Mouse (Mus musculus) erythroblast, adult 5-6 weeks (primary cell): ENCODE results near the gene Cnnm2. TPM values are rescaled to one million over a fixed set of nuclear protein-coding genes. Genes with fewer than 3 reads are reported as not detected.
"Not testable (repeated sequence)": the region's sequence is repeated elsewhere in the genome, so short reads cannot be mapped to it uniquely, and the experiment has no call there.

Source experiments
- ATAC-seq: replicated peaks from 2 replicates; pipeline ENCODE4 v1.8.0; 2016; ENCODE audit warnings: moderate number of reproducible peaks, mild to moderate bottlenecking, moderate TSS enrichment, inconsistent platforms; ENCODE audit not compliant: poor library complexity, low FRiP score, severe bottlenecking
- total RNA-seq, 2 experiments: library from RNA; stranded (forward) in 1 of 2; stranded (reverse) in 1 of 2; fragments of 150-400 nt in 1 of 2; fragments of 200-764, 138-1000 nt in 1 of 2; gene quantifications; 2 replicates each; pipeline versions ENCODE4 v1.2.3 to v1.2.4; 2015 to 2017; ENCODE audit warnings: low replicate concordance in 2 of 2

Cnnm2 gene
- total RNA-seq, 2 experiments from 2014 or later, result 34.0 to 51.7 TPM

DNA sequence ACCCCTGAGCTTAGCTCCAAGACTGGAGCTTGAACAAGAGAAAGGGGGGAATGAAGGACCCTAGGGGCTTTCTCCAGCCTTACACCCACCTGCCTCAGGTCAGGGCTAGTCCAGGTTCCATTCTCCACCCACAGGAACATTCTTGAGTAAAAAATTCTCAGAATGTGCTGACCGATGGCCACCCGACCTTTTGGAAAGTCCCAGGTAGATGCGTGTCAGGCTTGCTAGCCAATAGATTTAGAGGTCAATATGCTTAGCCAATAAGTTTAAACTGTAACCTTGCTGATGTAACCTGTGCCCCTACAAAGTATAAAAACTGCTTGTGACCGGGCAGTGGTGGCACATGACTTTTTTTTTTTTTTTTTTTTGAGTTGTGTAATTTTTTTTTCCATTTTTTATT, 5.2 kb upstream of the Cnnm2 start:
- no peak for ATAC-seq

DNA sequence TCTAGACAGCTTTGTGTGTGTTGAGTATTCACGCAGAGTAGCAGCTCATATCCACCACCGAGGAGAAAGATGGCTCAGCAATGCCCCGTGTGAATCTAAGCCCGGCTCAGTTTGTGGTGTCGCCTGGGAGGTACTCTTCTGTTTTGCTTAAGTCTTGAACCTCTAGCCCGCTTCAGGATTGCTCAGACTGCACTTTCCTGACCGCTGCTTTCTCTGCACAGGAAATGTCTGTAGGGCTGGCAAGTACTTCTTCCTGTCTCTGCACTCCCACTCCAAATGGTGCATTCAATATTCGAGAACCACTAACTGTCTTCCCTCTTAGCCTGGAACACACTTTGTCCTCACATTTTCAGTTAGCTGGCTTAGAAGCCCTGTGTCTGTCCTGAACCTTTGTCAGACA, 2.3 kb upstream of the Cnnm2 start:
- ATAC-seq, result no peak

DNA sequence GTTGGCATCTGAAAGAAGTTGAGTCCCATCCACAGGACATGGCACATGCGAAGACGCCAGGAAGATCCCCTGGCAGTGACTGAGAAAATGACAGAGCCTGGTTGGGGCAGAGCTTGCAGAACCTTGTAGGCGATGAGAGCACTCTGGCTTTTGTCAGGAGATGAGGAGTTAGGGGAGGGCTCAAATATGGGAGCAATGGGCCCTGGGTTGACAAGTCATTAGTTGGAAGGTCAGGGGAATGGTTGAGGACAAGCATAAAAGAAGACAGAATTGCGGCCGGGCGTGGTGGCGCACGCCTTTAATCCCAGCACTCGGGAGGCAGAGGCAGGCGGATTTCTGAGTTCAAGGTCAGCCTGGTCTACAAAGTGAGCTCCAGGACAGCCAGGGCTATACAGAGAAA, 1.5 kb upstream of the Cnnm2 start:
- ATAC-seq, result not testable (repeated sequence)

DNA sequence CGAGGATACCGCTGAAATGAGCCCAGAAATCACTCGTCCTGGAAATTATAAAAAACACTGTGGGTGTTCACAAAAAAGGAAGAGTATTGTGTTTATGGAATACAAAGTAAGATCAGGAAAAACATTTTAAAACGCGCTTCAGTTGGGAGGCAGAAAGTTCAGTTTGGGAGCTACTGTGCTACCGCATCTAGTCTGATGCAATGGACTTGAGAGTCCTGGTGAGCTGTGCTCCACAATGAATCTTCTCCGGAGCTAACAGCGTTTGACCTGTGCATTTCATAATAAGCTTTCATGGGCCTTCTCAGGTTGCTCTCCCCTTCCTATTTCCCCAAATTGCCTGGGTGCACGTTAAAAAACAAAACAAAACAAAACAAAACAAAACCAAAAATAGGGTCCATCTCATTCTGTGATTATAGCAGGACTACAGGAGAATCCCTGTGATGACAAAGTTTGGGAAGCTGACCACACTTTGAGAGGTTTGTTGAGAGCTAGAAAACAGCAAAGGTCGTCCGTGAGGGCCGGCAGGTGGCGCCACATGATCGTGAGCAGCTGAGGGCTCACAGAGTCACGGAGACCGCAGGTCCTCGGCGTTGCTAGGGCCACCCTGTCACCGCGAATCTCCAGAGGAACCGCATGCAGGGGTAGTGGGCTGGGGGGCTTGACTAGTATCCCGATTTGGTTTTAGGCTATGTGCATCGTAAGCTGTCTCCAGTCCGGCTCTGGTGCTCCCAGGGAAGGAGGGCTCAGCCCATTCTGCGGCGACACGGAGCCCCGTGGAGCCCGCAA, 828 bp upstream of the Cnnm2 start:
- ATAC-seq, result peak; percentile 50

DNA sequence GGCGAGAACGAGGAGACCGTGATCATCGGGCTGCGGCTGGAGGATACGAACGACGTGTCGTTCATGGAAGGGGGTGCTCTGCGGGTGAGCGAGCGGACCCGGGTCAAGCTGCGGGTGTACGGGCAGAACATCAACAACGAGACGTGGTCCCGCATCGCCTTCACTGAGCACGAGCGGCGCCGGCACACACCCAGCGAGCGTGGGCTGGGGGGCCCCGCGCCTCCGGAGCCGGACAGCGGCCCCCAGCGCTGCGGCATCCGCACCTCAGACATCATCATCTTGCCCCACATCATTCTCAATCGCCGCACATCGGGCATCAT, 535 bp downstream of the Cnnm2 start:
- ATAC-seq, result no peak

DNA sequence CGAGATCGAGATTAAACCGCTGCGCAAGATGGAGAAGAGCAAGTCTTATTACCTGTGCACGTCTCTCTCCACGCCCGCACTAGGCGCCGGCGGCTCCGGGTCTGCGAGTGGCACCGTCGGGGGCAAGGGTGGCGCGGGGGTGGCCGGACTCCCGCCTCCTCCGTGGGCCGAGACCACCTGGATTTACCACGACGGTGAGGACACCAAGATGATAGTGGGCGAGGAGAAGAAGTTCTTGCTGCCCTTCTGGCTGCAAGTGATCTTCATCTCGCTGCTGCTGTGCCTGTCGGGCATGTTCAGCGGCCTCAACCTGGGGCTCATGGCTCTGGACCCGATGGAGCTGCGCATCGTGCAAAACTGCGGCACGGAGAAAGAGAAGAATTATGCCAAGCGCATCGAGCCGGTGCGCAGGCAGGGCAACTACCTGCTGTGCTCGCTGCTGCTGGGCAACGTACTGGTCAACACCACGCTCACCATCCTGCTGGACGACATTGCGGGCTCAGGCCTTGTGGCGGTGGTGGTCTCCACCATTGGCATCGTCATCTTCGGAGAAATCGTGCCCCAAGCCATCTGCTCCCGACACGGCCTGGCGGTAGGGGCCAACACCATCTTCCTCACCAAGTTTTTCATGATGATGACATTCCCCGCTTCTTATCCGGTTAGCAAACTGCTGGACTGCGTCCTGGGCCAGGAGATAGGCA, 1.0 kb downstream of the Cnnm2 start:
- ATAC-seq, result peak; percentile 2

DNA sequence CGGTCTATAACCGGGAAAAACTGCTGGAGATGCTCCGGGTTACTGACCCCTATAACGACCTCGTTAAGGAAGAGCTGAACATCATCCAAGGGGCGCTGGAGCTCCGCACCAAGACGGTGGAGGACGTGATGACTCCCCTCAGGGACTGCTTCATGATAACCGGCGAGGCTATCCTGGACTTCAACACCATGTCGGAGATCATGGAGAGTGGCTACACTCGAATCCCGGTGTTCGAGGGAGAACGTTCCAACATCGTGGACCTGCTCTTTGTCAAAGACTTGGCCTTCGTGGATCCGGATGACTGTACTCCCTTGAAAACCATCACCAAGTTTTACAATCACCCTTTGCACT, 1.6 kb downstream of the Cnnm2 start:
- peak; percentile 21 for ATAC-seq

DNA sequence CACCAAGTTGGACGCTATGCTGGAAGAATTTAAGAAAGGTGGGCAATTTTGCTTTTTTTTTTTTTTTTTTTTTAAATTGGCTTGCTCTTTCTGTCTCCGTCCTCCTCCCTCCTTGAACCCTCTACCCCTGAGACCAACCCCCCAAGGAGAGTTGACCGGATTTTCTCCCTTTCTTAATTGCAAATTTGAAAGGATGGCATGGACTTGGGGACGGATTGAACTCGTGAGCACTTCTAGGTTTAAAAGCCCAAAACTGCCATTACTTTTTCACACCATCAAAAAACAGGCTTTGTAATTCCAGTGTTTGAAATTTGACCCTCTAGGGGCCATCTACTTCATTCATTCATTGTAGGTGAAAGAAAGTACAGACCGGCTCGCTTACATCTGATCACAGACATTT, 2.0 kb downstream of the Cnnm2 start:
- ATAC-seq, result no peak

DNA sequence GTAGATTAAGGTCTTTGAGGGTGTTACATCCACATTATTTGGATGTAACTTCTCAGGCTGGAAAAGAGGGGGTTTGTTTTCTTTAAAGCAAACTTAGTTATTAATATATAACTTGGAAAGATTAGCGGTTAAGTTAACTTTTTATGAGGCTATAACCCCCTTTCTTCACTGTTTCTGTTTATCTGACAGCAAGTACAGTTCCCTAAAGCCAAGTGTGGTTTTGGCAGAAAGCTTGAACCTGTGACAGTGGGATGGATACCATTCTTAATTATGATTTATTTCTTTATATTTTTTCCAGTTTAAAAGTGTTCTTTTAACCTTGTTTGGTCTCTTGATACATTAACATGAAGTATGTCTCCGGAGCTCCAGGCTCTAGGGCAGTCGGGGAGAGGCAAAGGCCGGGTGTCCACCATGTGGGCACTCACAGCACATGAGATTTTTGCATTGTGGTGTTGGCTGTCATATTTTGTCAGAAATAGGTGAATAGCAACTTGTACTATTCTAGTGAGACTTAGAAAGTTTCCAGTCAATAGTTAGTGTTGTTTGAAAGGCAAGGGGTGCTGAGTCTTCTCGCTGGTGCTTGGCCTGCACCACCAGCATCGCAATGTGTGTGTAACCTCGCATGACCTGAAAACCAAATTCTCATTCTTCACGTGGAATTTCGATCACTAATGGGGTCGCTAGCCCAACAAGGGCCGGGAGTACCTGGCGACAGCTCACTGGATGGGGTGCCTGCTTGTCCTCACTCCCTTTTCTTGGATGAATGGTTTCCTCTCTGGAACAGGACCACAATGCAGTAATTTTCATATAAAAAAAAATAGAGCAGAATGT, 2.8 kb downstream of the Cnnm2 start:
- ATAC-seq, result no peak

DNA sequence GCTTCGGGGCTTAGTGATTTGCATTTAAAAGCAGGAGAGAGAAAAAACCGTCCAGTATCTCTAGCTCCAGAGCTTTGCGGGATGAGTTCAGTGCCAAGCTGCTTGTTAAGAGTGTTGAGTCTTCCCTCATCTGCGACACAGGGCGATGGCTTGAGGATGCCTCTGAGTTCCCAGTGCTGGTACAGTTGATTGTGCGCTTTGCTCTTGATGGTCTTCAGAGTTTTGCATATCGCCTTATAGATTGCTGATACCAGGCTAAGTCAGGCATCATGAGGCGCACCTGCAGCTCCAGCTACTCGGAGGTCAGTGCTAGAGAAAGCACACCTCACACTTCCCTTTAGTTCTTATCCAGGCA, 3.3 kb downstream of the Cnnm2 start:
- no peak for ATAC-seq

DNA sequence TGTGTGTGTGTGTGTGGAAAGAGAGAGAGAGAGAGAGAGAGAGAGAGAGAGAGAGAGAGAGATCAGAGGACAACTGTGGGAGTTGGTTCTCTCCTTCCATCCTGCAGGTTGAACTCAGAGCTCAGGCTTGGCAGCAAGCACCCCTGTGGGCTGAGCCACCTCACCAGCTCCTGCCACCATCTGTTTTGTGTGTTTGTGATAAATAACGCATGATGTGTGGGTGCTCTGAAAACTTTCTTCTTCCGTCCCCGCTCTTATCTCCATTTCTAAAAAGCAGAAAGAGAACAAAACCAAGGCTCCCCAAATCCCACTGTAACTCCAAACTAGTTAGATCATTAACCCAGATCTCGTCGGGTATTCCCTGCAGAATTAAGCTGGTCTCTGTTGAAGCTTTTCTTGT, 4.7 kb downstream of the Cnnm2 start:
- 0 out of 2 replicates have a peak, but pooled peaks have one; percentile 23 for ATAC-seq

DNA sequence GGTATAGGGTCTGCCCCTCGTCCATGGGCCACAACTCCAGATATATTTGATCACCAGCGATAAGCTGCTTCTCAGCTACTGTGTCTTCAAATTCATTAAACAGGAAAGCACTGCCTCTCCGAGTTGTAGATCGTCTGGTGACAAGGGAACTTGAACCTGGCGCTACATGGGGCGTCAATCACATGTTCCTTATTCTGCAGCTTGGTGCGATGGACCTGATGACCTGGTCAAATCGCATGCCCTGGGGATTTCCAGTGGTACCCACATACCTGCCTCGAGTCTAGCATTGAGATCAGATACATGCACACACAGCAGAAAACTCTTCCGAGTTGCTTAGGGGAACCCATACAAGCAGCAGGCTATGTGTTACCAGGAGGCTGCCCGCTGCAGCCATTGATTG, 8.4 kb downstream of the Cnnm2 start:
- no peak for ATAC-seq

DNA sequence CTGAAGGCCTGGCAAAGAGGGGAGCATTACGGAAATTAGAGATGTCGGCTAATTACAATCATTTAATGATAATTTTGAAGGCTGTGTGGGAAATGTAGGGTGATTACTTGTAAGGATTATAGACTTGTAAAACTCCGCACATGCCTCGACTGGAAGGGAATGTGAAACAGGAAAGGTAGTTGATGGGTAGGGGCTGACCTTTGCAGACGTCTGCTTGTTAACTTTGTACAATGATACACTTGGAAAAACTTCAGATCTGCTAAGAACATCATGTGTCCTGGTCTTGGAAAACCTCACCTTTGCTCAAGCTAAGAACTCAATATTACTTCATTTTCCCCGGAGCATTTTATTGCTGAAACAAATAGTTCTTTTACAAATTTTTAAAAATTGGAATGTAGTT, 10.4 kb downstream of the Cnnm2 start:
- ATAC-seq, result no peak

DNA sequence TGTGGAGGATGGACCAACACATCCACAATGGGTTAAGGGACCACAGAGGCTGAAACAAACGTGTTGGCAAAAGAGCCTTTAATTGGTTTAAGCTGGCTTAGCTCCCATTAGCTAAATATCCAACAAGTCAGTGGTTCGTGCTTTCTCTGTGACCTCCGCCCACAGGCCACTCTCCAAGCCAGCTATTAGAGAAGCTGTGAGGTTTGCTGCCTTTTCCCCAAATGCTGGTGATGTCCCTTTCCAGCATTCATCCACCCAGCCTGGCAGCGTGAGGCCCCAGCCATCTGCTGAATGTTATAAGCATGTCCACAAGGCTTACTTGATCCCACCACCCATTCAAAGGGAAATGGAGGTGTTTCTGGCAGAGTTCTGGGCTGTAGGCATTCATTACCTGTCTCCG, 15.0 kb downstream of the Cnnm2 start:
- ATAC-seq, result no peak

DNA sequence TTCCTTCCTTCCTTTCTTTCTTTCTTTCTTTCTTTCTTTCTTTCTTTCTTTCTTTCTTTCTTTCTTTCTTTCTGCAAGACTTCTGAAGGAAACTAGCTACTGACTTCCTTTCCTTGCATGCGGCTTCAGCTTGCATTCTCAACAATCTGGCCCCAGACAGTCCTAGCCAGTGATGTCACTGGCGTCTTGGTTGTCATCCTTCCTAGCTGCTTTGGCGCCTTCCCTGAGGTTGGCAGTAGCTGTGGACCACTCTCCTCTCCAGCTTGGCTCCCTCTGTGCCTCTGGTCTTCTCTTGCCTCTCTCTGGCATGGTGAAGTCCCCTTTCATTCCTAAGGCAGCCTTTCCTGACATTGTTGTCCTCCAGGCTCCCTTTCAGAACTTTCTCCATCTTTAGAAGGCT, 15.5 kb downstream of the Cnnm2 start:
- no peak for ATAC-seq

DNA sequence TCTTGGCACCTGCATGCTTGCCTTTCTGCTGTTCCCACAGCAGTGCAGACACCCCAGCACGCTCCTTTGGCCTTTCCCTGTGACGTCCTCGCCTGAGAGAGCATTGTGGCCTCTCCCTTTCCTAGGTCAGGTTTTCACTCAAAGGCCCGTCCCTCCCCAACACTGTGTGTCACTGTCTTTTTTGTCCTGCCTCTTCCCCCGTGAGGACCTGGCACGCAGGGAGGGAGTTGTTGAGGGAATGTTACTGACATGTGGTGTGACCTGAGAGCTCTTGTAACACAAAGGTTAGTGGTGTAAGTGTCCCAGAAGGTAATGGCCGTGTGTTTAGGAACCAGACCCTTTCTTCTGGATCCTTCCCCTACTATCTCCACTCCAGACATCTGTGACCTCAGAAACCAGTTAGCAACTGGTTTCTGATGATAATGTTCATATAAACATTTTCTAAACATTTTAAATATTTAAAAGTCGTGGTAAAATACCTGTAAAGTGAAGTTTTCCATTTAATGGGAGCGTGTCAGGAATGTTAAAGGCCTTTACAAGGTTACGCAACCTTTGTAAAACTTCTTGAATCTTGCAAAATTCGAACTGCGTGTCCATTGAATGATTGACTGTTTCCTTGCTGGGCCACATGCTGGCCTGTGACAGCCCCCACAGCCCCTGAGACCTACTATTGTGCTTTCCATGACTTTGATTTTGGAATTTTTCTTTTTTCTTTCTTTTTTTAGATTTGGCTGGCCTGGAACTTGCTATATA, 16.7 kb downstream of the Cnnm2 start:
- ATAC-seq, result peak; percentile 75

DNA sequence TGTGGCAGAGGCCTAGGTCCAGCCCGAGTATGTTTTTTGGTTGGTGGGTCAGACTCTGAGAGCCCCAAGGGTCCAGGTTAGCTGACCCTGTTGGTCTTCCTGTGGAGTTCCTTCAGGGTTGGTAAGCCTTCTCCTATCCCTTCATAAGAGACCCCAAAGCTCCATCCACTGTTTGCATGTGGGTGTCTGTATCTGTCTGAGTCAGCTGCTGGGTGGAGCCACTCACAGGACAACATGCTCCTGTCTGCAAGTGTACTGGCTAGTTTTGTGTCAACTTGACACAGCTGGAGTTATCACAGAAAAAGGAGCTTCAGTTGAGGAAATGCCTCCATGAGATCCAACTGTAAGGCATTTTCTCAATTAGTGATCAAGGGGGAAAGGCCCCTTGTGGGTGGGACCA, 17.7 kb downstream of the Cnnm2 start:
- ATAC-seq, result peak; percentile 77

DNA sequence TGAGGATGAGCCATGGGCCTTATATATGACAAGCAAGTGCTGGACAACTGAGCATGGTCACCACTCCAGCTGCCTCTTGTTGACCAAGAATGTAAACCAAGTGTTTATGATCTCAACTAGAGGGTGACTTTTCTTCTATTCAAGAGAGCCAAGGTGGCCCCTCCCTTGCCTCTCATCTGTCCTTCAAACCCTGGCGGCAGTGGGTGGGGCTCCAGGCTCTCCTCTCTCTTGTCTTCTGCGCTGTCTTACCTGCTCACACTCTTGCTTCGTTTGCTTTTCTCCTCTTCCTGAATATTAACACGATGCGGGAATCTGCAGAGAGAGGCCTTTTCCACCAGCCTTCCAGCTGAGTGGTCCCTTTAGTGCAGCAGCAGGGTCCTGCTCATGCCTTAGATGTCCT, 22.6 kb downstream of the Cnnm2 start:
- ATAC-seq, result peak; percentile 76

DNA sequence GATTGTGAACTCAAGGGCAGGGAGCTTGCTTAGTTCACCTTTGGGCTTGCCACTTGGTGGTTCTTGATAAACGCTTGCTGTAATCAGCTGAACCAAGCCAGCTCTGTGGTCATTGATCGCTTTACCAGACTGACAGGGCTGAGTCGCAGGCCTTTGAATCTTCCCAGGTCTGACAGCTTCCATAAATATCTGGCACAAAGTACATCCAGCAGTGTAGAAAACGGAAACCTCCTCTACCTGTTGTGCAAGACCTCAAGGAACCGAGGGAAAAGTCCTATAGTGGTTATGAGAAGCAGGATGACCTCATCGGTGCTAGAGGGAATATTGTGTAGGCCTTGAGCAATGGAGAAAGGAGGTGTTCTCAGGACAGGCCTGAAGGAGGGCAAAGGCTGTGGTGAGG, 23.1 kb downstream of the Cnnm2 start:
- peak; percentile 93 for ATAC-seq

DNA sequence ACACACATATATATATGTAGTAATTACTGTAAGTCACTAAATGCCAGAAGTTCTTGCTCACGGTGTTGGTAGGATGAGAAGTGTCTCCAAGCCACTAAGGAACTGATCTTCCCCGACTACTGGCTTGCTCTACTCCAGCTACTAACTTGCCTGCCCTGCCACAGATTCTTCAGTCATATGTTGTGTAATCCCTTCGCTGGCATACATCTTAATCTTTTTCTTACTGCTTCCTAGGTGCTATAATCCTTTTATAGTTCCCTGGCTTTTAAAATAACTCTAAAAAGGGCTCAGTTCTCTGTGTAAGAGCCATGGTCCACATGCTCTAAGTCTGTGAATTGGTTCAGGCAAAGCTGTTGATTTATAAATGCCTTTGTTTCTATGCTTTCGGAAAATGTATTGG, 24.2 kb downstream of the Cnnm2 start:
- no peak for ATAC-seq
